Mouse (Mus musculus) retina, adult 2 months (tissue): Measurements from ENCODE around the gene Anks1.

ENCODE experiments used
- DNase-seq: peaks from one replicate; pipeline ENCODE4 v3.0.0-alpha.2; 2012; ENCODE audit warnings: low read depth, low spot score

The Anks1 gene

GRCm38 (mm10) chr17:27908888-27909621, at the start of gene Anks1:
Gene Anks1 (plus strand): TSS chr17:27909306.
- DNase-seq, result peak; percentile 83

- no peak for DNase-seq
Observed at GRCm38 (mm10) chr17:27865461-27865860, 43.6 kb upstream of the Anks1 start.

GRCm38 (mm10) chr17:27866737-27867136, 42.4 kb upstream of the Anks1 start:
- no peak for DNase-seq

- DNase-seq, result no peak
Observed at GRCm38 (mm10) chr17:27871851-27872250, 37.3 kb upstream of the Anks1 start.

GRCm38 (mm10) chr17:27873583-27873982, 35.5 kb upstream of the Anks1 start:
- no peak for DNase-seq

GRCm38 (mm10) chr17:27874510-27874909, 34.6 kb upstream of the Anks1 start:
- no peak for DNase-seq

- DNase-seq, result no peak
Observed at GRCm38 (mm10) chr17:27881518-27881917, 27.6 kb upstream of the Anks1 start.

GRCm38 (mm10) chr17:27883129-27883528, 26.0 kb upstream of the Anks1 start:
- DNase-seq, result no peak

- DNase-seq, result no peak
Observed at GRCm38 (mm10) chr17:27883994-27884393, 25.1 kb upstream of the Anks1 start.

GRCm38 (mm10) chr17:27886499-27887210, 22.5 kb upstream of the Anks1 start:
- no peak for DNase-seq

GRCm38 (mm10) chr17:27907512-27908205, 1.4 kb upstream of the Anks1 start:
- DNase-seq, result peak; percentile 86

GRCm38 (mm10) chr17:27908206-27908887, 759 bp upstream of the Anks1 start:
- DNase-seq, result no peak

GRCm38 (mm10) chr17:27909622-27910500, 755 bp downstream of the Anks1 start, which contains the start of gene Taf11:
Gene Taf11 (minus strand): TSS chr17:27909844.
- no peak for DNase-seq

- no peak for DNase-seq
Observed at GRCm38 (mm10) chr17:27911371-27911770, 2.3 kb downstream of the Anks1 start.

GRCm38 (mm10) chr17:27914742-27915141, 5.6 kb downstream of the Anks1 start:
- no peak for DNase-seq

GRCm38 (mm10) chr17:27916366-27916765, 7.3 kb downstream of the Anks1 start:
- DNase-seq, result no peak

- no peak for DNase-seq
Observed at GRCm38 (mm10) chr17:27920676-27921075, 11.6 kb downstream of the Anks1 start.

GRCm38 (mm10) chr17:27922174-27922712, 13.1 kb downstream of the Anks1 start:
- DNase-seq, result no peak

GRCm38 (mm10) chr17:27925054-27925453, 15.9 kb downstream of the Anks1 start:
- DNase-seq, result no peak

GRCm38 (mm10) chr17:27925504-27925903, 16.4 kb downstream of the Anks1 start:
- DNase-seq, result no peak
